Mouse (Mus musculus) natural killer cell, adult 2 months (primary cell): ENCODE measurements around the gene Ewsr1.
A peak's percentile ranks its signal among the peaks of the same experiment; 100 is the strongest.
"Not testable (repeated sequence)": the region's sequence is repeated elsewhere in the genome, so short reads cannot be mapped to it uniquely, and the experiment has no call there.

ENCODE experiments used
- DNase-seq, 2 experiments: peaks; one replicate each; pipeline ENCODE4 v3.0.0; 2022; ENCODE audit warnings: low spot score in 2 of 2

The Ewsr1 gene

GRCm38 (mm10) chr11:5096480-5097020 lies 2.5 kb downstream of the Ewsr1 start:
- no peak for DNase-seq

DNA sequence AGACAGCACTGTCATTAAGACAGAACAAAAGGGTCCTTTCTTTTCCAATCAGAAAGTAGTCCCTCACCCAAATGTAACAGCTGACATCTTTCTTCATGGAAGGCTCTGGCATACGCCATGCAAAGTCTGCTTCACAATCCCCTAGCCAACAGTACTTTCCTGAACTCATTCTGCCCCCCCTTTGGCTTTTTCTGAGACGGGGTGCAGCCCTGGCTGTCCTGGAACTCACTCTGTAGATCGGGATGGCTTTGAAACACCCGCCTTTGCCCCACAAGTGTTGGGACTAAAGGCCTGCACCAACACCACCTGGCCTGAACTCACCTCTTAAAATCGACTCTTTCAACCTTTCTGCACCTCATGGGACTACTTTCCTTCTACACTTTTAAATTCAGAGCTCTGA lies 3.2 kb downstream of the Ewsr1 start:
- DNase-seq, result no peak

DNA sequence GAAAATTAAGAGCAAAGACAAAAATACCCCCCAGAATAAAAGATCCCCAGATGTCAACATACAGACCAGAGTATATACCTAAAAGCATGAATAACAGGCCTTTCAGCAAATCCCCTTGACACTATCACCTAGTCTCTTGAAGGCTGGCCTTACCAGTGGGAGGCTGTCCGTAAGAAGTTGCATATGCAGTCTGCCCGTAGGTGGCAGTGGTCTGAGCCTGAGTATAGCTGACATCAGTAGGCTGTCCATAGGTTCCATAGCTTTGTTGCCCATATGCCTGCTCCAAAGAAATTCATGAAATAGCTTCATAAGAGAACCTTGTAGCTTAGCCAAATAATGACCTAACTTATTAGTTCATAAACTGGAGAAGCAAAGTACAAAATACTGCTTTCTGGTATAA lies 7.4 kb downstream of the Ewsr1 start:
- no peak for DNase-seq

DNA sequence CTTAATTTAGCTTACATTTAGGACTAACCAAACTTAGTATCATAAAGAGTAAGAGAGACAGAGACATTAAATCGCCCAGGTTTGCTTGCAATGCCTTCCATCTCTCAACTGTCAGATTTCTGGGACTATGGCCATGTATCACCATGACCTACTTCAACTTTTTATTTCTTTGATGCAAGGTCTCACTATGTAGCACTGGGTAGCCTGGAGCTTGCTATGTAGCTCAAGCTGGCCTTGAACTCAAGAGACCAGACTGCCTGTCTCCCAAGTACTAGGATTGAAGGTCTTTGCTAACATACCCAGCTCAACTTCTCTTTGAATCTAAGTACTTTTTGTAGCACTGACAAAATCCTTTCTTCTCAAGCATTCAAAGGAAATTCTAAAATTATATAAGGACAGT lies 9.9 kb downstream of the Ewsr1 start:
- no peak for DNase-seq

- not testable (repeated sequence) for DNase-seq
Measured at GRCm38 (mm10) chr11:5076843-5077242, 22.2 kb downstream of the Ewsr1 start.

GRCm38 (mm10) chr11:5075760-5076159 lies 23.3 kb downstream of the Ewsr1 start:
- no peak for DNase-seq

GRCm38 (mm10) chr11:5074882-5075281 lies 24.2 kb downstream of the Ewsr1 start:
- DNase-seq, result no peak

DNA sequence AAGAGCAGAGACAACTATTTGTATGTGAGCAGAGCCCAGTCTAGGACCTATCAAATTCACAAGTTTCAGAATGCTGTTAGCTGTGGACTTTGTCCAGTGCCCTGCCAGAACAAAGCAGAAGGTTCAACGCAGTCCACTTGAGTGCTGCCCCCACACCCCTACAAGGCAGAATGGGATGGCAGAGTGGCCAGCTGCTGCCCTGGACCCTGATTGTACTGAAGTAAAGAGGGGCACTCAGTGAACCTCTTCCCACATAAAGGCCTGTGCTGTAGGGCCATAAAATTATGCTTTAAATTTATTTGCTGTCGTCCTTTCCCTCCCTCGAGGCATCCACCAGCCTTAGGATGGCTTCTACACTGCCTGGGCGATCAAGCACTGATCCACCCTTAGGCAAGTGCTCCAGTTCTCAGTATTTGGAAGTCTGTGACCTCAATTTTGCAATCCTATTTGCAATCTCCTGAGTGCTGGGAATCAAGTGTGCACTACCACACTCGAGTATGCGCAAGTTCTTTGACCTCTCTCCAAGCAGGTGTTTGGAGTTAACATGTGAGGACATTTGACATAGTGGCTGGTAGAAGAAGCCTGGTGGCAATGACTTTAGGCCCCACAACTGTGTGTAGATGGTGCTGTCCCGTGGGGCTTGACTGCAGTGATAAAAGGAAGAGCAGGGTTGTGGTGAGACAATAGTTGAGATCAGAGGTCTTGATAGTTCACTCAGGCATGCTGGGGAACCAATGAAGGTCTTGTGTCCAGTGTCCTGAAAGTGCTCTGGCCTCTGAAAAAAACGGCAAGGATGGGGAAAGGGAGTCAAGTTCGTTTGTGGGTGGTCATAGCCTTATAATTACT lies 30.7 kb downstream of the Ewsr1 start:
- no peak for DNase-seq

DNA sequence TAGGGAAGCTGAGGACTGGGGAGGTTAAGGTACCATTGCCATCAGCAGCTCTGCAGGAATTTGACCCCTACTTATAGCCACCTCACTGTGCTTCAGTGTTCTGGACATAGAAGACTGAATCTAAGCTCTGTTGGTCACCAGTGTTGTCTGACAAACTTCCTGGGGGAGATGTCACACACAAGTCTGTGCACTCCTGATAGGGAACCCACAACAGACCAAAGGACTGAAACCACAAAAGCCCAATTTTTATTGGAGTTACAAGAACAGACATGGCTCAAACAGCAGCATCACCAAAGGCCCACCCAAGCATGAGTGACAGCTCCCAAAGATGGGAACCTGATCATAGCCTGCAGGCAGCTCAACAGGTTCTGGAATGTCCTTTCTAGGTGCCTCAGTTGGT lies 32.0 kb downstream of the Ewsr1 start:
- no peak for DNase-seq

DNA sequence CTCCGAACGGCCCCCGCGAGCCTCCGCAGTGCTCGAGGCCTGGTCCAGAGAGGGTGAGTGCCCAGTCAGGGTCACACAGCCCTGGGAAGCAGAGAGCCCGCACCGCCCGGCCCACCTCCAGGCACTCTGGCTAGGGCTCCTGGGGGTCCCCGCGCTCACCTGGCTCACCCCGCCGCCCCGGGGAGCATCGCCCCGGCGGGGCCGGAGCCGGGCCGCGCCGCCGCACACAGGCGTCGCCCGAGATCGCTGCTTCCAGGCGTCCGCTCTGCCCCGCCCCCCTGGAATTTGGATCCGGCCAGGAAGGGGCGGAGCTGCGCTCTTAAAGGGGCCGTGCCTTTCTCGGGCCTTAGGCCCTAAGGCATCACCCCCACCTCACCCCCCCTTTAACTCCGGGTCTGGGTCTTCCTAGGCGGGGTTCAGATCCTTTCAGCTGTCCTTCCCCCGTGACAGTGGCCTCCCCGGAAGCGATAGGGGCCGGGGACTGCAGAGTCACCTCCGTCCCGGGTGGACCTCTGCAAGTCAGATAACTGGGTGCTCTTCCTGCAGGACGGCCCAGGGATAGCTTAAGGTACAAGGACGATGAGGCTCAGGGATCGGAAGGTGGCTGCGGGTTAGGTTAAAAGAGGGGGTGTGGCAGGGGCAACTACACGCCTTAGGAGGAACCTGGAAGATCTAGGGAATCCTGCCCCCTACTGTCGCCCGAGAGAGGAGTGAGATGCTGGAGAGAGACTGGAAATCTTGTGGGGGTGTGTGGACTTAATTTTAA lies 33.8 kb downstream of the Ewsr1 start, which contains the start of gene Gas2l1:
Gas2l1 (minus strand) TSS at position 272 of the 766 bp plus-strand sequence.
- DNase-seq, result peak in 1 of 2 experiments; percentile 44

DNA sequence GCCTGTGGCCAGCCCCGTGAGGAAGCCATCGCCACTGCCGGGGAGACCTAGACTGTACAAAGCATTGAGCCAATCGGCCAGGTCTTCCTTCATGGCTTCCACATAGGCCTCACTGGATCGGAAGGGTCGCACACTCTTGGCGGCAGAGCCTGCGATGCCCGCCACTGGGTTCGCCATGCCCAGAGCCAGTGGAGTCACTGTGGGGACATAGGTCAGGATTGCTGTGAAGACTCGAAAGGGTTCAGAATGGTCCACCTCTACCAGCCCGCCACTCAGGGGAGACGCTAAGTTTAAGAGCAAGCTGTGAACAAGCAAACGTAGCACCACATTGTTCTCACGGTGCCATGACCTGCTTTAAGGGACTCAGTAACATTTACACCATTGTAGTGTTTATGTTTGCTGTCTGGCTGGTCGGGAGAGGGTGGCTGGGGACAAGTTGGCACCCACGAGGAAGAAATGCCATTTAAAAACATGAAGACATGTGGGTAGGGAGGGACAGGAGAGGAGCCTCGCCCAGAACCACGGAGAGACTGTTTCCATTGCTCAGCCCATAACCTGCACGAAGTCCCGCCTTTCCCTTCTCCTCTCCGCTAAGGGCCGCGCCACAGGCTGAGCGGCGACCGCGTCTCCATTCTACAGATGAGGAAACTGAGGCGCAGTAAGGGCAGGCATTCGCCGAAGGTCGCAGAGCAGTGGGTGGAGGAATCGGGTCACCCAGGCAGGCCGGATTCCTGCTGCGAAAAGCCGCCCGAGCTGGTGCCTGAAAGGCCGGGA lies 34.6 kb downstream of the Ewsr1 start:
- no peak for DNase-seq

GRCm38 (mm10) chr11:5063561-5064281 lies 35.3 kb downstream of the Ewsr1 start:
- DNase-seq, result no peak

DNA sequence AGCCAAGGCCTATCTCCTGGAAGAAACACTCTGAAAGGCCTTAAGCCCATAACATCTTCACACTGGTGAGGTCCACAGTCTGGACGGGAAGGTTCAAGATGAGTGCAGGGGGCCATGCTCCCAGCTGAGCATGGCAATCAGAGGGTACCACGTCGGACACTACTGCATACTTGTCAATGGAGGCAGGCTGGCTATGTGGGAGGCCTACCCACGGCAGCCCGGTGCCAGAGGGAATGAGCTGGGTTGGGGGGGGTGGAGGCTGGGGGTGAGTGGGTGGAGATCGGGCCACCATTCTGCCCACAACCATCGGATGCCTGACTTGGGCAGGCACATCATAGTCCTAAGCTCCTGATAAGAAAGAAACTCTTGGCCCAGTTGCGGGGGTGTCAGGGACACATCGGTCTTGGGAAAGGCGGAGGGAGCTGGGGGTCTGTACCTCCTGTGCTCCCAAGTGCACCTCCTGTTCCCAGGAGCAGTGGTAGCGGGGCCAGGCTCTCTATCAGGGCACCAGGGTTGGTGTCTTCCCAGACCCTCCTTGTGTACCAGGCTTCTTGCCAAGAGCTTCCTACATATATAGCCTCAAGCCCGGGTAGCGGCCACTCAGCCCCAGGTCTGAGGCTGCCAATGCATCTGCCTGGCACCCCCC lies 36.1 kb downstream of the Ewsr1 start:
- no peak for DNase-seq

DNA sequence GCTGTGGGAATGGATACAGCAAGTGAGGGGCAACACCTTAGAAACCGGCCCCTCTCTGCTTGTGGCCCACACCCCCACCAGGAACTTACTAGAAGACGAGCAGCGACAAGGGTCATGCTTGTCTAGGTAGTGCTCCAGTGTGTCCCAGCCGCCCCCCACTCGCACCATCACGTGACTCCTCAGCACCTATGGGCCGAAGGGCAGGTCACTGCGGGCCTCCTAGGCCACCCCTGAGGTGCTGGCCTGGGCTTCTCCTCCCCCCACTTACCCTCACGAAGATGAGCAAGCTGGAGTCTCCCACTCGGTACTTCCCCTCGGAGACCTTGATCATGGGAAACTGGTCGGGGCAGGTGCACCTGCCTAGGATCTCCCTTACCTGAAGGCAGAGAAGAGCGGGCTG lies 36.7 kb downstream of the Ewsr1 start:
- no peak for DNase-seq

DNA sequence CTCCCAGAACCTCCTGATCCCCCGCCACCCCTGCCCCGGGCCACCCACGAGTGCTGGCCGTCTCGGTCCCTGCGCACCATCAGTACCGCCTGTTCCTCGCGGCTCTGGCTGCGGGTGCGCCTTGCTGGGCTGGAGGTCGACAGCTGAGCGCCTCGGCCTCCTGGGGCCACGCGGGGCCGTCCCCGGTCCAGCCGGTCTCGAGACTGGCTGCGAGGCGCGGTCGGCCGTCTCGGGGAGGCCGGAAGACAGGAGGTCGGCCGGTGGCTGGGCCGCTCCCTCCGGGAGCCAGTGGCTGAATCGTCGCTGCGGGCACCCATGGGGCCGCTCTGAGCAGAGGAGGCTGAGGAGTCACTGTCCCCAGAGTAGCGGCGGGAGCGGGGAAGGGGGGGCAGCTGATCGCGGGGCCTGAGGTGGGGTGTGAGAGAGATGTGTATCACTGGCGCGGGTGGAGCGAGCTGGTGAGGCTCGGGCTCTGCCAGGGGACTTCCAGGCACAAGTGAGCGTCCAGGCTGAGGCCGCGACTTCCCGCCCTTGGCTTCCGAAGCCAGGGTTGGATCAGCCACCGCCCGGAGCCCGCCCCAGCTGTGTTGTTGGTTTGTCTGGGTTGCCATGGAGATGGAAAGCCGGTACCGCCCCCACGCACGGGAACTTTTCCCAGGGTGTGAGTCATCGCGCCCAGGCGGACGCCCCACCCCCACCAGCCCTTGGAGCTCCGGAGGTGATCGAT lies 37.5 kb downstream of the Ewsr1 start:
- DNase-seq, result peak; percentile 85 to 87

GRCm38 (mm10) chr11:5060756-5061412 lies 38.2 kb downstream of the Ewsr1 start:
- no peak for DNase-seq

DNA sequence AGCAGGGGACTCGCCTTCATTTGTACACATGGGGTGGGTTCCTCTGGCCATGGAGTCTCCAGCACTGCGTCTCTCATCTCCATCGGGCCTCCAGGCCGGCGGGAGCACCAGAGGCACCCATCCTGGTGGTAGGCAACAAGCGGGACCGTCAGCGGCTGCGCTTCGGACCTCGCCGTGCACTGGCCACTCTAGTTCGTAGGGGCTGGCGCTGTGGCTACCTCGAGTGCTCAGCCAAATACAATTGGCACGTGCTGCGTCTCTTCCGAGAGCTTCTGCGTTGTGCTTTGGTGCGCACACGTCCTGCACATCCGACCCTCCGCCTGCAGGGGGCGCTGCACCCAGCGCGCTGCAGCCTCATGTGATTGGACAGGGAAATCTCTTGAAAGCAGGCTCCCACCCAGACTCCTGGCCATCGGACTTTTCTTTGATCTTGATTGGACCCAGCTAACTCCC lies 39.3 kb downstream of the Ewsr1 start:
- peak; percentile 35 to 60 for DNase-seq

- DNase-seq, result no peak
Measured at GRCm38 (mm10) chr11:5059230-5059629, 39.8 kb downstream of the Ewsr1 start.

DNA sequence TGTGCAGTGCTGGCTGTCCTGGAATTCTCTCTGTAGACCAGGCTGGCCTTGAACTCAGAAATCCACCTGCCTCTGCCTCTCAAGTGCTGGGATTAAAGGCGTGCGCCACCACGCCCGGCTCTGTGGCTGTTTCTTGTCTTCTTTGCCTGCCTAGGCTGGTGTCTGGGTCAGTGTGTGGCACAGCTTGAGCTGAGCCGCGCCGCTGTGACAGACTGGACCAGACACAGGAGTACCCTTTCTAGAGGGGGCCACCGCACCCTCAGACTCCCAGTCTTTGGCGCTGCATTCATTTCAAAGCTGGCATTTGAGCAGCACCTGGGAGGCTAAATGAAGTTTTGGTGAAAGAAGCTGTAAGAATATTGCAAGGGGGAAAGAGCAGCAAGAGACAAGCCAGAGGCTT lies 40.3 kb downstream of the Ewsr1 start:
- no peak for DNase-seq
